Mouse (Mus musculus) central nervous system, embryonic 18 days (tissue): Measurements from ENCODE around the gene Tmprss9. TPM values are rescaled to one million over a fixed set of nuclear protein-coding genes. Genes with fewer than 3 reads are reported as not detected.

Experiments
- polyA plus RNA-seq: library from polyadenylated mRNA; depleted of rRNA; stranded (reverse); fragments of >200 nt; gene quantifications from 2 replicates; pipeline ENCODE4 v1.2.3, GENCODE M21; 2012; rRNA removed

Gene Tmprss9
- 0.26 and 0.32 TPM in 2 replicates for polyA plus RNA-seq

DNA sequence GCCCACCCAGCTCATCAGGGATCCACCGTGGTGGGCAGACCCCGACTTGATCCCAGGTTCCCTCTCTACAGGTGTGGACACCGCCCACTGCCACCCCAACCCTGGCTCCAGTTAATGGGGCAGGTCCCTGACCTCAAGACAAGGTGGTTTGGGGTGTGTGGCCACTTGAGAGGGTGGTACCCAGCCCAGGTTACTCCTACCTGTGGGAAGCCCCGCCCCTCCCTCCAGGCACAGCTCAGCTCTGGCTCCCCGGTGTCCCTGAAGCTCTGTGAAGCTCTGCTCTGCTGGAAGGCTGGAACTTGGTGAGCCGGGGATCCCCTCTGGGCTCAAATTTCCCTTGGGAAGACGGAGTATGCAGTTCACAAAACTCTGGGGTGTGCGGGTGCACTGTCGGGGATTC is at the start of gene Tmprss9:
TSS of gene Tmprss9 (plus strand) at position 268 of the 400 bp plus-strand sequence.

DNA sequence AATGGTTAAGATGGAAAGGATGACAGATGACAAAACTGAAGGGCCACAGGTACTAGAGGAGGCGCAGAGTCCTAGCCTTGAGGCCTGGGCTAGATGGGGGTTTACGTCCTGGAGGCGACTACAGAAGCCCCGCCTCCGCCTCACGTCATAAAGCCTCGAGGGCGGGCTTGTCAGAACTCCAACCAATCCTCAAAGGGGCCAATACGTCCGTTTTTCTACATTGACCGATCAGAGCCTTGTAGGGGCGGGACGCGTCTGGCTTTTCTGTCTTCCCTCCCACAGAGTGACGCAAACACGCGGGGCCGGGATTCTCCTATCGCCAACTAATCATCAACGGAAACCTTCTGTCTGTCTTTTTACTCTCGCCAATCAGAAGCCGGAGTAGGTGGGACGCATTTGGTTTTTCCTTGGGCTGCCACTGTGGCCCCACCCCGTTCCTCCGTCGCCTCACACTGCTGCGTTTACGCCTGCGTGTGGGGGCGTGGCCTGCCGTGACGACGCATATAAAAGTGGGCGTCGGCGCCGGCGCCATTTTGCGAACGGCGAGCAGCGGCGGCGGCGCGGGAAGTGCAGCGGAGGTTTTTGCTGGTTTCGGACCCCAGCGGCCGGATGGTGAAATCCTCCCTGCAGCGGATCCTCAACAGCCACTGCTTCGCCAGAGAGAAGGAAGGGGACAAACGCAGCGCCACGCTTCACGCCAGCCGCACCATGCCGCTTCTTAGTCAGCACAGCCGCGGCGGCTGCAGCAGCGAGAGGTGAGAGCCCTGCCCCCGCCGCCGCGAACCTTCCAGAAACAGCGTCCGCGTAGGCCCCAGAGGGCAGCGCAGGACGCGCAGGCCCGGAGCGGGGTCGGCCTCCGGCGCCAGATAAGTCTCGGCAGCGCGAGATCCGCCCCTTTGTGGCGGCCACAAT is 45.2 kb upstream of the Tmprss9 start, which contains the start of gene Oaz1:
TSS of gene Oaz1 (plus strand) at position 506 of the 912 bp plus-strand sequence.

DNA sequence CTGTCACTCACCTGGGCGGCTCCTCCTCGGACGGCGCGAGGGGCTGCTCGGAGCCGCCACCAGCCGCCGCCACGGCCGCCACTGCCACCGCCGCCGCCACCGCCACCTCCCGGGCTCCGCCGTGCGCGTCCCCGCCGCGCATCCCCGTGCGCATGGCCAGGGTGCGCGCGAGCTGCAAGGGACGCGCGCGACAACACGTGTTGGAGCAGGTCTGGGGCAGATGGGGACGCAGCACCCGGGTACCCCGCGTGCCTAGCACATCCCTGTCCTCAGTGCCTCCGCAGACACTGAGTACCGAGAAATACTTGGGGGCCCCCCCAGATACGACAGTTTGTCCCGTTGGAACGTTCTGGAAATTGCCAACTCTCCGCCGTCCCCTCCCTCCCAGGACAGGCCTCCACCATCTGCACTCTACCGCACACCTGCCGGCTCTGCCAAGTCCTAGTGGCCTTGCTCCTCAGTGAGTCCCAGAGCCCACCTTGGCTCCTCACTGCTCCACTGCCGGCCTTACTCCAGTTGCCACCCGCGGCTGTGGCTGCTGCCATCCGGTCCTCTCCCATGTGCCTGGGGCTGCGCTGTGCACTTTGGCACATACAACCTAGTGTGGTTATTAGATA is 27.6 kb upstream of the Tmprss9 start, which contains the start of gene Lingo3:
TSS of gene Lingo3 (minus strand) at position 109 of the 617 bp plus-strand sequence.

DNA sequence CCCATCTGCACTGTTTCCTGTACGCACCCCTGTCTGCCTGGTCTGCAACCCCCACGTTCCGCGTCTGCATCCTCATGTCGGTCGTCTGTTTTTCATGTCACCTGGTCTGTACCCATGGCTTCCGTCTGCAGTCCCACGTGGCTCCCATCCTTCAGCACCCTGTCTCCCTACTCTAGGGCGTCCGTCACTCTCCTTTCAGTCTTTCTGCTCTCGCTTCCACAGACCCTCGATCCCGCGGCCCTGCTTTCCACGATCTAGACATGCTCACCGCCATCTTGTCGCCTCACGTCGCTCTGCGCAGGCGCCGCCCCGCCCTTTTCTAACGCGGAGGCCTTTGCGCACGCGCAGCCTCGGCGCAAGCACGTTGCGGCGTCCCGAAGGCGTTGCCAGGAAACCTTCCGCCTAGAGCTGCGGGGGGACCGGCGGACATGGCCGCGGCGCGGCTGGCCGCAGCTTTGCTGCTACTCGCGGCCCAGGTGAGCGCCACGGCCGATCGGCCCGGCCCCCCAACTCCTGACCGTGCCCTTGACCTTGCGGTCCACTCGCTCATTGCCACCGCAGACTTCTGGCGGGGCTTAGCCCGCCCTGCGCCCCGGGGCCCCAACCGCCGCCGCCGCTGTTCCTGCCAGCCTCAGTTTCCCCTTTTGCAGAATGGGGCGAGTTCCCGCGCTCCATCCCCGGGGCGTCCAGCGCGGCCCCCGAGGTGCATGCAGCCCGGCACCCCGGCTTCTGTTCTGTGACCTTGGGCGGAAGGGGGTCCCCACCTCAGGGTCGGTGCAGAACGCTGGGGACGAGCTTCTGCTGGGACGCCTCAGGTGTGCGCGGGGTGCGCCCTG is 16.5 kb upstream of the Tmprss9 start, which contains the start of the genes Lsm7 and Sppl2b:
TSS of gene Lsm7 (minus strand) at position 297 of the 836 bp plus-strand sequence.
TSS of gene Sppl2b (plus strand) at position 363 of the 836 bp plus-strand sequence.

DNA sequence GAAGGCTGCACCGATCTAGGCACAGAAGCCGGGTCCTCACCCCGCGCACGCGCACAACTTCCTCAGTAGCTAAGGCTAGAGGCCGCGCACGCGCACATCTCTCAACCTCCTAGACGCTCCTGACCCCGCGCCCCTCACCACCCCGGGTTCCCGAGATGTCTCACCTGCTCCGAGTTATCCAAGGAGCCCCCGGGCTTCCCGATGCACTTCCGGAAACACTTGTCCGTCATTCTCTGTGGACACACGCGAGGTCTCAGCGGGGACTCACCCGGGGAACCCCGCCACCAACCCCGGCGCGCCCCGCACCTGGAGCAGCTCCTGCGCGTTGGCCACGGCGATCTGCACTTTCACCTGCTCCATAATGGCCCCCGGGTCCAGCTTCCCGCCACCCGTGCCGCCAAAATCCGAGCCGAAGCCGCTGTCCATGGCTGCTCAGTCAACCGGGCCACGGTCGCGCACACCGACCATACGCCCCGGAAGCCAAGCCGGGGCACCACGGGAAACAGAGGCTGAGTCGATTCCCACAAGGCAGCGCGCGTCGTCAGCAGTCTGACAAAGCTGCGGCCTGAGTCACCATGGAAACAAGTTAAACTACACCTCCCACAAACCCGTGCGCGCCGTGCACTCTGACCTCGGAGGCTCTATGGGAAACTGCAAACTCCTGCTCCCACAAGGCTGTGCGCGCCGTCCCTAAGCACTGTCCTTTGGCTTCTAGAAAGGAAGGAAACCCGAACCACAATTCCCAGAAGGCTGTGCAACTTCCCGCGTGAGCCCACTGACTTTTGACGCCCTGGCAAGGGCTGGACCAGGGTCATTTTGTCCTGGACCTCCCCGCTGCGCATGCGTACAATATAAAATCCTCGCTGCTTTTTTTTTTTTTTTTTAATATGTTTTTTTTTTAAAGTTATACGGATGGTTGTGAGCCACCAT is 28.9 kb downstream of the Tmprss9 start, which contains the start of gene Timm13:
TSS of gene Timm13 (minus strand) at position 652 of the 930 bp plus-strand sequence.

DNA sequence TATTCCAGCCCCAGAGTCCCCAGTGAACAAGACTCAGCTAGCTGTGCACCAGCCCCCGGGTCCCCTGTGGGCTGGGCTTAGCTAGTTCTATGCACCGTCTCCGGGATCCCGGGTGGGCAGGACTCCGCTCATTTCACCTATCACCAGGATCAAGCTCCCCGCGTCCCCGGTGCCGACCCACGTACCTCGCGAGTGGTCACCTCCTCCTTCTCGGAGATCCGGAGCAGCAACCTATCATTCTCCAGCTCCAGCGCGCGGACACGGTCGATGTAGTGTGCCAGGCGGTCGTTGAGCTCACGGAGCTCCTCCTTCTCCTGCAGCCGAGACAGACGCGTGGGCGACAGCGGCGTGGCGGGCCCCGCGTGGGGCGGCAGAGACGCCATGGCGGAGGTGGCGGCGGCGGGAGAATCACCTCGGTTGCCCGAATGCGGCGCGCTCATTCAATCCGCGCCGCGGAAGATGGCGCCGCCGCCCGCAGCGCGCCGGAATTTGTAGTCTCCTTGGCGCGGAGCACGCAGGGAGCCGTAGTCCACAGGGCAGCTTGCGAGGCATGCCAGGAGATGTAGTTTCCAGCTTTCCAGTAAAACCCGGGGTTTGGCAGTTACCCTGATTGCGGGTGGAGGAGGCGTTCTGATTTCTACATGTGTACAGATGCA is 46.3 kb downstream of the Tmprss9 start, which contains the start of gene Lmnb2:
TSS of gene Lmnb2 (minus strand) at position 467 of the 656 bp plus-strand sequence.

DNA sequence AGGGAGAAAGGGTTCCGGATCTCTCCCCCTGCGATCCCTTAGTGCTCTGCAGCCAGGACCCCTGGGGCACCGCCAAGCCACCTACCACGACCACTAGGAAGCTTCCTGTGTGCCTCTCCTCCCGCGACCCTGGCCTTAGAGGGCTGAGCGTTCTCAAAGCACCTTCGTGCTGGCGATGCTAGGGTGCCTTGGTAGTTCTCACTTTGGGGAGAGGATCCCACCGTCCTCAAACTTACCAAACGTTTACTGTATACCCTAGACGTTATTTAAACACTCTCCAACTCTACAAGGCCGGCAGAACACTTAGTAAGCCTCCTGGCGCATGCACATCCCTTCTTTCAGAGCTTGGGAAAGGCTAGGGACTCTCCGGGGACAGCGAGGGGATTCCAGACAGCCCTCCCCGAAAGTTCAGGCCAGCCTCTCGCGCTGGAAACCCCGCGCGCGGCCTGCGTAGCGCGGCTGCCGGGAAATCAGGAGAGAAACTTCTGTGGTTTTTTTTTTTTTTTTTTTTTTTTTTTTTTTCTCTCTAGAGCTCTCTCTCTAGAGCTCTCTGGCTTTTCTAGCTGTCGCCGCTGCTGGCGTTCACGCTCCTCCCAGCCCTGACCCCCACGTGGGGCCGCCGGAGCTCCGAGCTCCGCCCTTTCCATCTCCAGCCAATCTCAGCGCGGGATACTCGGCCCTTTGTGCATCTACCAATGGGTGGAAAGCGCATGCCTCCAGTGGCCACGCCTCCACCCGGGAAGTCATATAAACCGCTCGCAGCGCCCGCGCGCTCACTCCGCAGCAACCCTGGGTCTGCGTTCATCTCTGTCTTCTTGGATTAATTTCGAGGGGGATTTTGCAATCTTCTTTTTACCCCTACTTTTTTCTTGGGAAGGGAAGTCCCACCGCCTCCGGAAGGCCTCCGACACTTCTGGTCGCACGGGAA is 57.9 kb downstream of the Tmprss9 start, which contains the start of gene Gadd45b:
TSS of gene Gadd45b (plus strand) at position 775 of the 928 bp plus-strand sequence.

Other genes starting within 250 kb of the Tmprss9 start
- gene Csnk1g2, start 249.0 kb upstream of the Tmprss9 start, polyA plus RNA-seq: 179 and 190 TPM in 2 replicates
- 67.4 and 77.7 TPM in 2 replicates for gene Btbd2, start 214.8 kb upstream of the Tmprss9 start, polyA plus RNA-seq
- gene Mknk2, start 193.7 kb upstream of the Tmprss9 start, polyA plus RNA-seq: 72.1 and 74.4 TPM in 2 replicates
- 33.3 and 34.2 TPM in 2 replicates for gene Mob3a, start 169.9 kb upstream of the Tmprss9 start, polyA plus RNA-seq
- gene Izumo4, start 169.7 kb upstream of the Tmprss9 start, polyA plus RNA-seq: 82.4 and 83.5 TPM in 2 replicates
- gene Ap3d1, start 129.6 kb upstream of the Tmprss9 start, polyA plus RNA-seq: 155 and 167 TPM in 2 replicates
- 28.5 and 36.1 TPM in 2 replicates for gene Dot1l, start 116.6 kb upstream of the Tmprss9 start, polyA plus RNA-seq
- gene Sf3a2, start 73.7 kb upstream of the Tmprss9 start, polyA plus RNA-seq: 60.0 and 71.0 TPM in 2 replicates
- 107 TPM in 2 replicates for gene Plekhj1, start 73.2 kb upstream of the Tmprss9 start, polyA plus RNA-seq
- gene Amh, start 66.6 kb upstream of the Tmprss9 start, polyA plus RNA-seq: 1.5 and 1.9 TPM in 2 replicates
- 0.63 and 2.8 TPM in 2 replicates for gene Jsrp1, start 58.4 kb upstream of the Tmprss9 start, polyA plus RNA-seq
- gene Oaz1, start 45.2 kb upstream of the Tmprss9 start, polyA plus RNA-seq: 634 and 715 TPM in 2 replicates
- 14.4 and 14.9 TPM in 2 replicates for gene Lingo3, start 27.8 kb upstream of the Tmprss9 start, polyA plus RNA-seq
- gene Lsm7, start 16.6 kb upstream of the Tmprss9 start, polyA plus RNA-seq: 352 and 380 TPM in 2 replicates
- 111 and 118 TPM in 2 replicates for gene Sppl2b, start 16.6 kb upstream of the Tmprss9 start, polyA plus RNA-seq
- 206 and 221 TPM in 2 replicates for gene Timm13, start 29.1 kb downstream of the Tmprss9 start, polyA plus RNA-seq
- gene Lmnb2, start 46.4 kb downstream of the Tmprss9 start, polyA plus RNA-seq: 54.5 and 57.9 TPM in 2 replicates
- 8.2 and 10.9 TPM in 2 replicates for gene Gadd45b, start 58.2 kb downstream of the Tmprss9 start, polyA plus RNA-seq
- gene Gng7, start 143.1 kb downstream of the Tmprss9 start, polyA plus RNA-seq: 37.5 and 53.7 TPM in 2 replicates
- 63.0 and 72.2 TPM in 2 replicates for gene Diras1, start 153.8 kb downstream of the Tmprss9 start, polyA plus RNA-seq
- gene Slc39a3, start 165.6 kb downstream of the Tmprss9 start, polyA plus RNA-seq: 68.4 and 75.8 TPM in 2 replicates
- 265 and 268 TPM in 2 replicates for gene Sgta, start 188.3 kb downstream of the Tmprss9 start, polyA plus RNA-seq
- gene Thop1, start 198.2 kb downstream of the Tmprss9 start, polyA plus RNA-seq: 75.2 and 75.3 TPM in 2 replicates
- gene Creb3l3, start 227.0 kb downstream of the Tmprss9 start, polyA plus RNA-seq: 0.40 and 0.48 TPM in 2 replicates
- 179 and 183 TPM in 2 replicates for gene Map2k2, start 234.1 kb downstream of the Tmprss9 start, polyA plus RNA-seq